Mouse (Mus musculus): Measurements from ENCODE around the gene Meis1.

- no peak for TF ChIP-seq CTCF (IDR thresholded peaks at IDR 0.05; ENCODE audit: insufficient read depth, low read depth, low read length)
- no peak for TF ChIP-seq POLR2A (IDR thresholded peaks at IDR 0.05; ENCODE audit: insufficient read depth, low read depth, low read length)
Observed at GRCm38 (mm10) chr11:19020951-19021710, 2.3 kb upstream of the Meis1 start.
